Mouse (Mus musculus): ENCODE data around the gene Slc35g1. TPM values are rescaled to one million over a fixed set of nuclear protein-coding genes. Genes with fewer than 3 reads are reported as not detected.

Gene Slc35g1
- polyA plus RNA-seq (2015; fragmentation: Nextera tagmentation; extraction: Ambion mirVana), result 3.9 and 4.2 TPM in 2 replicates

DNA sequence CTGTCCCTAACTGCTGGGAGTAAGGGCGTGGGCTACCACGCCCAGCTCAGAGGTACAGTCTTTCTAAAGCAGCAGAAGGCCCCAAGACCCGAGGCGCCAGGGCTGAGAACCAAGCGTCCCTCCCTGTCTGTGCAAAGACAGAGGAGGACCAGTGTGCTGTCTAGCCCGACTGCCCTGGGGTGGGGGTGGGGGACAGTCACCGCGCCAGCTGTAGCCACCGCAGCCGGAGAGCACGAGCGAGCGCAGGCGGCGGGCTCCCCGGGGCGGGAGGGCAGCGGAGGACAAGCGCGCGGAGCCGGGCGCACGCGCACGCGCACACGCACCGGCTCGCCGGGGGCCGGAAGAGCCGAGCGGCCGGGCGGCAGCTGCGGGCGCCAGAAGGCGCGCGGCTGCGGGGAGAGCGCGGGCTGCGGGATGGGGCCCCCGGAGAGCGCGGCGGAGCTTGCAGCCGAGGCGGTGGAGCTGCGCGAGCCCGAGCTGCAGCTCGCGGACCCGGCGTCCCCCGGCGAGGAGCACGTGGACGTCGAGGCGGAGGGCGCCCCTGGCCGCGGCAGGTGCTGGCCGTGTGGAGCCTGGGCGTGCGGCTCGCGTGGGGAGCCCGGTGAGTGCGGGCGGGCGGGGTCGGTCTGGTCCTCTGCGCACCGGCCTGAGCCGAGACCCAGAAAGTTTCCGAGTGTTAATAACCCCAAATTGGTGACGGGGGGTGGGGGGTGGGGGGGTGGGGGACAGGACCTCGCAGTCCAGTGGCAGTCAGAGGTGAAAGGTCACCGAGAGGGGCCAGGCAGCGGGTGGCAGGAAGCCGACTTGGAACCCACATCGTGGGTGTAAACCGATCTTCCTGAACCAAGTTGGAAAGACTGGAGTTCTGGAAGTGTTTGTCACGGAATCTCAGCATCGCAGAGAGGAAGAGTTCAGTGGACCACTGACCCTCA lies at the start of gene Slc35g1:
TSS of gene Slc35g1 (plus strand) at position 280 of the 932 bp plus-strand sequence.
- 1% methylated on average over 90 of the region's 90 CpGs for WGBS (ENCODE audit: insufficient replicate concordance)
- Histone ChIP-seq H3K9ac (peak within 1 kb of the TSS; percentile 76), H3K9me3 (replicated peaks) (no peaks in the 10 kb centered on the region), H3K4me3 (replicated peaks) (peak within 1 kb of the TSS; percentile 79), H3K27me3 (no peaks in the 10 kb centered on the region), H3K4me2 (peak within 1 kb of the TSS; percentile 93), H3K4me1 (replicated peaks) (peaks cover 51% of the 10 kb centered on the region), H3K27ac (replicated peaks) (peak within 1 kb of the TSS; percentile 61), H3K36me3 (replicated peaks) (no peaks in the 10 kb centered on the region)
- peak; percentile 90 for ATAC-seq (ENCODE audit: insufficient read depth)

DNA sequence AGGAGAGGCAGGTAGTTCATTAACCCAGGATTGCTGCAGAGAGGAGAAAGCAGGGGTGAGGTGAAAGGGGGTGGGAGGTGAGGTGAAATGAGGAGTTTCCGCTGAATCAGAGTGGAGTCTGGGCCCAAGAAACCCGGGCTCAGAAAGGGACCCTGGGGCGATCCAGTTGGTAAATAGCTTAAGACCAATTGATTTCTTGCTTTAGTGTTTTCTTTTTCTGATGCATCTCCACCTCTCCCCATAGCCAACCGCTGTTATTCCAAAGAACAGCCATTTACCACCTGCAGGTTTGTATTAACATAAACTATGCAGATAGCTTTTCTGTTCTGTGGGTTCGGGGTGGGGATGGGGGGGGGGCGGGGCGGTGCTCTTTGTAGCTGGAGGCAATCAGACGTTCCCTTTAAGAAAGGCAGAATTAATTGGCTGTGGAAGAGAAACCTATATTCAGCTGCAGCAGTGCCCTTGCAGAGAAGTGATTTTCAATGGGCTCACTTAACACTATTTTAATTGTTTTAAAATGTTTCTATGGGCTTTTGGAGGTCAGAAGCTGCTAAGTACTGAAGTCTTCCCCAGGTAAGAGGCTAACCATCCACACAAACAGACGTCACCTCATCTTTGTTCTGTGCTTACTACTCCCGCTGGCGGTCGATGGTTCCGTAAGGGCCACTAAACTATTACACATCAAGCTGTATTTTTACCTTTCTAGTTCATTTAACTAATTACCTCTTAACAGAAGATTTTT lies 47.3 kb upstream of the Slc35g1 start:
- H3K36me3 ChIP-seq (replicated peaks), result no peaks in the 10 kb centered on the region

DNA sequence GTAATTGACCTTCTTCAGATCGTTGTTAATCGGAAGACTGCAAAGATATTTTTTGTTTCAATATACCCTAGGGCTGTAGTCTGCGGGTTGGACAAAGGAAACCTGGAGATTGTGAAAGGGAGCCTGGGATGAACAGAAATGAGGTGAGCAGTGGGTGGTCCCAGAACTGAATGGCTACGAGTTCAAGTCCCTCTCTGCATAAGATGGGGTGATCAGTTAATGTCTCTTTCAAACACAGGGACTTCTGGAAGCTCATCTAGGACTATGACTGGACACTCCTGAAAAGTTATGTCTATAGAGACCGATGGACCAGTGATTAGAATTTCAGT lies 46.8 kb upstream of the Slc35g1 start:
- no peak for ATAC-seq (ENCODE audit: insufficient read depth)
- no peaks in the 10 kb centered on the region for H3K9me3 ChIP-seq (replicated peaks)
- WGBS (ENCODE audit: insufficient replicate concordance), result 66% methylated on average over 5 of the region's 5 CpGs

More for the DNA sequence above, 47.3 kb upstream of the Slc35g1 start:
- Histone ChIP-seq H3K4me1 (replicated peaks) (no peaks in the 10 kb centered on the region), H3K9me3 (replicated peaks) (no peaks in the 10 kb centered on the region), H3K27ac (replicated peaks) (no peak overlapping the region), H3K4me3 (replicated peaks) (no peak overlapping the region), H3K9ac (no peak overlapping the region), H3K4me2 (no peak overlapping the region), H3K27me3 (no peaks in the 10 kb centered on the region)
- WGBS (ENCODE audit: insufficient replicate concordance), result 39% methylated on average over 13 of the region's 13 CpGs
- ATAC-seq (ENCODE audit: insufficient read depth), result no peak

DNA sequence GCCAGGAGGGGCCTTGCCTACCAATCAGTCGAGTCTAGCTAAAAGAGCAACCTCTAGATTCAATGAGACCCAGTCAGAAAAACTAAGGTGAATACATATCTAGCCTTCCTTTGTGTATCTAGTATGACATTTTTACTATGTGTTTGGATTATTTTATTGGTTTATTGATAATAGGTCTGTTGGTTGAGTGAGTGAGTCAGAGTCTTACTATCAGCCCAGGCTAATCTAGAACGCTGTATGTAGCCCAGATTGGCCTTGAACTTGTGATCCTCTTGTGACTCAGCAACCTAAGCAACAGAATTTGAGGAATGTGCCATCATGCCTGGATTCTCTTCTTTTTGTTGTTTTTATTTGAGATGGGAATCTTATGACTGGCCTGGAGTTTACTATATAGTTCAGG lies 44.6 kb upstream of the Slc35g1 start:
- Histone ChIP-seq H3K9ac (no peak overlapping the region), H3K4me1 (replicated peaks) (no peaks in the 10 kb centered on the region), H3K36me3 (replicated peaks) (no peaks in the 10 kb centered on the region), H3K4me2 (no peak overlapping the region), H3K27ac (replicated peaks) (no peak overlapping the region), H3K27me3 (no peaks in the 10 kb centered on the region), H3K4me3 (replicated peaks) (no peak overlapping the region), H3K9me3 (replicated peaks) (no peaks in the 10 kb centered on the region)
- 45% methylated on average over 2 of the region's 2 CpGs for WGBS (ENCODE audit: insufficient replicate concordance)
- no peak for ATAC-seq (ENCODE audit: insufficient read depth)

More for the DNA sequence above, 46.8 kb upstream of the Slc35g1 start:
- Histone ChIP-seq H3K9ac (no peak overlapping the region), H3K27ac (replicated peaks) (no peak overlapping the region), H3K4me1 (replicated peaks) (no peaks in the 10 kb centered on the region), H3K4me2 (no peak overlapping the region), H3K27me3 (no peaks in the 10 kb centered on the region), H3K36me3 (replicated peaks) (no peaks in the 10 kb centered on the region), H3K4me3 (replicated peaks) (no peak overlapping the region)

DNA sequence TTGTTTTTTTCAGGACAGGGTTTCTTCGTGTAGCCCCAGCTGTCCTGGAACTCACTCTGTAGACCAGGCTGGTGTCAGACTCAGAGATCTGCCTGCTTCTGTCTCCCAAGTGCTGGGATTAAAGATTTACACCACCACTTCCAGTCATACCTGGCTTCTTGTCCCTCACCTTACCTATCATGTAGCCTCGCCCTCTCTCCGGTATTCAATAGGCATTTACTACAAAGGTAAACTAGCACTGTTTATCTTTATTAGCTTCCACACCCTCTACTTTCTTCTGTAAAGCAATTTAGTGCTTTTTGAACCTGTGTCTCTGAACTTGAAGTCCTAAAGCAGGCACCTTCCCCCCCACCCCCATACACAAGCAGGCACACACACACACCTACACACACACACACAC lies 44.1 kb upstream of the Slc35g1 start:
- H3K9me3 ChIP-seq (replicated peaks), result no peaks in the 10 kb centered on the region
- H3K9ac ChIP-seq, result no peak overlapping the region
- 62% methylated on average over 3 of the region's 3 CpGs for WGBS (ENCODE audit: insufficient replicate concordance)
- no peaks in the 10 kb centered on the region for H3K4me1 ChIP-seq (replicated peaks)
- no peak for ATAC-seq (ENCODE audit: insufficient read depth)
- no peaks in the 10 kb centered on the region for H3K27me3 ChIP-seq
- H3K4me2 ChIP-seq, result no peak overlapping the region
- no peak overlapping the region for H3K27ac ChIP-seq (replicated peaks)
- no peak overlapping the region for H3K4me3 ChIP-seq (replicated peaks)
- no peaks in the 10 kb centered on the region for H3K36me3 ChIP-seq (replicated peaks)

DNA sequence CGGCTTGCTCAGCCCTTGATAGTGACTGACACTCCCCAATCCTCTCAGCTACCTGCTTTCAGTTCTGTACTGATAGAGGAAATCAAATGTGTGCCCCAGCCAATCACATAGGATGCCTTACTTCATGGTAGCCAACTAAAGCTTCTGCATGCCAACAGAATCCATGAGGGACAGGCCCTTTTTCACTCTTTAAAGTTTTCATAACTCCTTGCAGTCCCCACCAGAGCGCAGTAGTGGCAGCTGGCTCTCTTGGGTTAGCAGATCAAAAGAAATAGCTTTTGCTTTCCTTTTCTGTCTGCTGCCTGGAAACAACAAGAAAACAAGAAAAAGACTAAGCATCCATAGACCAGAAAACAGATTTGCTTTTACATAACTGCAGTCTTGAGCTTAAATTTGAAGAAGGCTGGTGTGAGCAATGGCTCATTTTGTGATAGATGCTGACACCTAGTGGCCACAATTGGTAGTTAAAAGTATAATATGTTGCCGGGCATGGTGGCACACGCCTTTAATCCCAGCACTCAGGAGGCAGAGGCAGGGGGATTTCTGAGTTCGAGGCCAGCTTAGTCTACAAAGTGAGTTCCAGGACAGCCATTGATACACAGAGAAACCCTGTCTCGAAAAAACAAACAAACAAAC lies 43.2 kb upstream of the Slc35g1 start:
- Histone ChIP-seq H3K4me2 (no peak overlapping the region), H3K36me3 (replicated peaks) (no peaks in the 10 kb centered on the region), H3K4me1 (replicated peaks) (no peaks in the 10 kb centered on the region), H3K27ac (replicated peaks) (no peak overlapping the region), H3K4me3 (replicated peaks) (no peak overlapping the region), H3K27me3 (no peaks in the 10 kb centered on the region), H3K9me3 (replicated peaks) (no peaks in the 10 kb centered on the region), H3K9ac (no peak overlapping the region)
- WGBS (ENCODE audit: insufficient replicate concordance), result 22% methylated on average over 6 of the region's 6 CpGs
- no peak for ATAC-seq (ENCODE audit: insufficient read depth)

DNA sequence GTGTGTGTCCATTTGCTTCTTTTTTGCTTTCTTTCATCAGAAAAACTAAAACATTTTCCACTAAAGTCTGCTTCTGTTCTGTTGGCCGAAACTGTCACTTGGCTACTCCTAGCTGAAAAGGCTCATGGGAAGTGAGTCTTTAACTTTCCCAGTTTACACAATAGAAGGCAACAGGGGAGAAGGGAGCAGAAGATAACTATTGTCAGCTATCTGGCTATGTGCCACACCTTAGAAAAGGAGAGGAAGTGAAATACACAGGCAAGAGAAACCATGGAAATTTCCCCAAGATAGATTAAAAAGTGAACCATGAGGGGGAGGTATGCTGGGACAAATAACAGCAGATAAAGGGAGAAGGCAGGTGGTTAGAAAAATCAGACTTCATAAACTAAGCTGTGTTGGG lies 41.5 kb upstream of the Slc35g1 start:
- Histone ChIP-seq H3K27ac (replicated peaks) (no peak overlapping the region), H3K4me3 (replicated peaks) (no peak overlapping the region), H3K36me3 (replicated peaks) (no peaks in the 10 kb centered on the region), H3K9me3 (replicated peaks) (no peaks in the 10 kb centered on the region), H3K4me2 (no peak overlapping the region), H3K9ac (no peak overlapping the region), H3K4me1 (replicated peaks) (no peaks in the 10 kb centered on the region), H3K27me3 (no peaks in the 10 kb centered on the region)
- 56% methylated on average over 1 of the region's 1 CpGs for WGBS (ENCODE audit: insufficient replicate concordance)
- no peak for ATAC-seq (ENCODE audit: insufficient read depth)

DNA sequence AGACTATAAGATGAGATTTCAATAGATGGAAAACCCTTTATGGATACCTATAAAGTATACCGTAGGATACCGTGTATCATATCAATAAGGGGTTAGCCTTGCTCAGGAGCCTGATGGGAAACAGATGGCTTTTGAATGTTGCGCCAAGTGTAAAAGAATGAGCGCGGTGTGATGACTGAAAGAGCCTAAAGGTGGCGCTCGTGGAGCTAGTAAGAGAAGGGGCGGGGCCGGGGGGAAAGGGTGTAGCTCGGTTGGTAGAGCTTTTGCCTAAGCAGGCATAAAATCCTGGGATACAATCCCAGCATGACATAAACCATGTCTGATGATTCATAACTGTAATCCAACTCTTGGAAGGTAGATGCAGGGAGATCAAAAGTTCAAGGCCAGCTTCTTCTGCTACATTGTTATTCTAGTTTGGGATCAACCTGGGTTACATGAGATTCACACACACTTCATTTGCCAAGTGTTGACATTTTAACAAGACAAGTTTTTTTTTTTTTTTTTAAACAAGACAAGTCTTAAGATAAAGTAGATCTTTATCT lies 40.9 kb upstream of the Slc35g1 start:
- Histone ChIP-seq H3K27me3 (no peaks in the 10 kb centered on the region), H3K4me3 (replicated peaks) (no peak overlapping the region), H3K9me3 (replicated peaks) (no peaks in the 10 kb centered on the region), H3K27ac (replicated peaks) (no peak overlapping the region), H3K4me1 (replicated peaks) (no peaks in the 10 kb centered on the region), H3K36me3 (replicated peaks) (no peaks in the 10 kb centered on the region), H3K4me2 (no peak overlapping the region), H3K9ac (no peak overlapping the region)
- 49% methylated on average over 10 of the region's 10 CpGs for WGBS (ENCODE audit: insufficient replicate concordance)
- ATAC-seq (ENCODE audit: insufficient read depth), result no peak

DNA sequence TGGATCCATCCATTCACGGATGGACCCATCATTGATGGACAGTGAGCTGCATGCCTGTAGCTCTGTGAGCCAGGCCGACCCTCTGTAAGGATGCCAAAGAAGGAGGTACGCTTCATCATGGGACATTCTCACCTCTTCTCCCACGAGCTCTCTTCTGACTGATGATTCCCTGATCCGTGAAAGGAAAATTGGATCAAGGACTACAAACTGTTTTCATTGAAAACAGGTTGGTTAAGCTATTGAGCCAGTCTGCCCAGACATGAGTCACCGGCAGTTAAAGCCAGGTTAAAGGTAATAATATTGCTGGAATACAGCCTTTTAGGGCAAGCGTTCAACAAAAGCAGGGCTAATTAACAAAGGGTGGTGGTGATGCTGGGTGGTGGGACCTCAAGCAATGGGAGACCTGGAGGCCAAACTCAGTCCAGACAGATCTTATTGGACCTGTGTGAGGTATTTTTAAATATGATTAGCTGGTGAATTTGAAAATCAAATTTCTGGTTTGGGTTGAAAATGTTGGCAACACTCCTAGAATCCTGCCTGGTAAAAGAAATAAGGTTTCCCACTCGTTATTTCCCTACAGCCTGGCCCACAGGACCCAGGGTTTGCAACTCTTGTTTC lies 39.5 kb upstream of the Slc35g1 start:
- 60% methylated on average over 8 of the region's 8 CpGs for WGBS (ENCODE audit: insufficient replicate concordance)
- Histone ChIP-seq H3K4me1 (replicated peaks) (no peaks in the 10 kb centered on the region), H3K4me3 (replicated peaks) (no peak overlapping the region), H3K27ac (replicated peaks) (no peak overlapping the region), H3K4me2 (no peak overlapping the region), H3K36me3 (replicated peaks) (no peaks in the 10 kb centered on the region), H3K9ac (no peak overlapping the region), H3K27me3 (no peaks in the 10 kb centered on the region), H3K9me3 (replicated peaks) (no peaks in the 10 kb centered on the region)
- ATAC-seq (ENCODE audit: insufficient read depth), result no peak

DNA sequence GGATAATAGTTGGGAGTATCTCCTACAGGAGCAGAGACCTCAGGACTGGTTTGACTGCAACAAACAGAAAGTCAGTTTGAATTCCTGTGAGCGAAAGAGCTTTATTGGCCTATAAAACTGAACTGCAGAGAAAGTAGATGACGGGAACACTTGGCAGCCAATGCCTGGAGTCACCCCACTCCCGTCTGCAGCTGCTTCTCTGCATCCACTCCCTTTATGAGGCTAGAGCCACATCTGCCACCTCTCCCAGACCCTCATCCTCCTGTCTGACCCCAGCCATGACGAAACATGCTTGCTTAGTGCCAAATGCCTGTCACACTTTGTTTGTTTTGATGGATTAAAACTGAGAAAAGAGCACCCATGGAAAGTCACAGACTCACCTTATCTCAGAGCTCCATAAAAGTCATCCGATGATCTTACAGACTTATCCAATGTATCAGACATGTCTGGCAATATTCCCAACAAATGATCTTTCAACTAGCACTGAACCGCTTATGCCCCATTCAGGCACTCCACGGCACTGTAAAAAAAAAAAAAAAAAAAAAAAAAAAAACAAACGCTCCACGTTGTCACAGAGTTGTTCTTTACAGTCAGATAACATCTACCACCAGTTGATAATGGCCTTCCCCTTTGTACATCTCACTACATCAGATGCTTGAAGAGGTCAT lies 37.7 kb upstream of the Slc35g1 start:
- Histone ChIP-seq H3K27me3 (no peaks in the 10 kb centered on the region), H3K27ac (replicated peaks) (no peak overlapping the region), H3K36me3 (replicated peaks) (no peaks in the 10 kb centered on the region), H3K4me1 (replicated peaks) (no peaks in the 10 kb centered on the region), H3K4me3 (replicated peaks) (no peak overlapping the region), H3K4me2 (no peak overlapping the region), H3K9ac (no peak overlapping the region), H3K9me3 (replicated peaks) (no peaks in the 10 kb centered on the region)
- whole genome bisulfite sequencing (ENCODE audit: insufficient replicate concordance), result 42% methylated on average over 9 of the region's 9 CpGs
- ATAC-seq (ENCODE audit: insufficient read depth), result no peak
